Mouse (Mus musculus) macrophage (primary cell): Measurements from ENCODE around the gene Csnk2b. TPM values are rescaled to one million over a fixed set of nuclear protein-coding genes. Genes with fewer than 3 reads are reported as not detected.
"Not testable (repeated sequence)": the region's sequence is repeated elsewhere in the genome, so short reads cannot be mapped to it uniquely, and the experiment has no call there.

Experiments
- H3K27ac ChIP-seq: fragments of 350-480 bp; formaldehyde crosslinking; 2 replicates; pipeline ENCODE4 v1.9.0; 2021
- H3K36me3 ChIP-seq: fragments of 350-480 bp; formaldehyde crosslinking; 2 replicates; pipeline ENCODE4 v1.9.0; 2021; ENCODE audit errors: inconsistent target
- H3K4me3 ChIP-seq: fragments of 350-480 bp; formaldehyde crosslinking; 2 replicates; pipeline ENCODE4 v1.9.0; 2021; ENCODE audit errors: inconsistent target
- H3K79me2 ChIP-seq: fragments of 350-480 bp; formaldehyde crosslinking; 2 replicates; pipeline ENCODE4 v1.9.0; 2021; ENCODE audit errors: inconsistent target
- WGBS: methylation state at CpG from one replicate; pipeline ENCODE4 v1.1.7; 2026; ENCODE audit warnings: inconsistent platforms; ENCODE audit not compliant: missing documents; 5-methylcytosine and 5-hydroxymethylcytosine counted together
- polyA plus RNA-seq: library from polyadenylated mRNA; stranded (reverse); fragments of 250-400 nt; gene quantifications from 3 replicates; pipeline ENCODE4 v1.2.4, GENCODE M21; 2018; ENCODE audit warnings: inconsistent platforms

Csnk2b gene
- polyA plus RNA-seq, 1 experiment from 2014 or later: 149 TPM

GRCm38 (mm10) chr17:35139269-35139668 is 17.4 kb upstream of the Csnk2b start:
- peaks cover 62% of the 10 kb centered on the region for H3K79me2 ChIP-seq
- no peak overlapping the region for H3K4me3 ChIP-seq
- H3K36me3 ChIP-seq: peaks cover 60% of the 10 kb centered on the region
- WGBS: 91% methylated on average over 3 of the region's 3 CpGs
- no peak overlapping the region for H3K27ac ChIP-seq

DNA sequence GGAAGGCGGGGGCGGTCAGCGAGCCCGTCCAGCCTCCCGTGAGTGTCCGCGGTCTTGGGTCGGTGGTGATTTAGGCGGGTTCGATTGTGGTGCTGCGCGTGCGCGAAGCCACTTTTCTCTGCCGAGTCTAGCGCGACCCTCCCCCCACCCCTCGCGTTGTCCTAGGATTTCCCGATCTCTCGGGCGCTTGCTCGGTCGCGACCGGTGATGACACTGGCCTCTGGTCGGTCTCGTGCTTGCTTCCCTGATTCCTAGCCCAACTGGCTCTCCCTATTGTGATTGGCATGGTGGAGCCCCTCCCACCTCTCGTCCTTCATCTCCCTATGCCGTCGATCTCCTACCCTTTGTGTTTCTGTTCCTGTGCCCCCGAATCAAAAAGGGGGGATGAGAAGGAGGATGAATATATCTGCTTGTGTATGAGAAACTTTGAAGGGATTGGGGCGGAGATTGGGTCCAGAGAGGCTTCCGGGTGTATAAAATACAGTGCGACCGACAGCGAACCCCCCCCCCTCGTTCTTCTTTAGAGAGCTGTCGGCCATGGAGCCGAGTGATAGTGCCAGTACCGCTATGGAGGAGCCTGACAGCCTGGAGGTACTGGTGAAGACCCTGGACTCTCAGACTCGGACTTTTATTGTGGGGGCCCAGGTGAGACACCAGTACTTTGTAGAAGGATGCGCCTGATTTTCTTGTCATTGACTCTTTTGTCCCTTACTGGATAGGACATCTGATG is 13.9 kb upstream of the Csnk2b start:
- WGBS: under 1% methylated on average over 38 of the region's 43 CpGs
- Histone ChIP-seq H3K4me3 (peak overlapping the region; percentile 88), H3K36me3 (peaks cover 26% of the 10 kb centered on the region), H3K79me2 (peaks cover 53% of the 10 kb centered on the region), H3K27ac (peak overlapping the region; percentile 88)

- H3K79me2 ChIP-seq: peaks cover 48% of the 10 kb centered on the region
- H3K27ac ChIP-seq: peak within 1 kb of the TSS; percentile 88
- peaks cover 22% of the 10 kb centered on the region for H3K36me3 ChIP-seq
- H3K4me3 ChIP-seq: peak within 1 kb of the TSS; percentile 88
- under 1% methylated on average over 63 of the region's 66 CpGs for WGBS
Measured at GRCm38 (mm10) chr17:35134801-35135590, 13.1 kb upstream of the Csnk2b start, which contains the start of gene Bag6. Gene Bag6, plus strand, starts transcription at chr17:35135178.

GRCm38 (mm10) chr17:35133517-35133916 is 11.7 kb upstream of the Csnk2b start:
- no peak overlapping the region for H3K27ac ChIP-seq
- WGBS: 82% methylated on average over 6 of the region's 7 CpGs
- H3K79me2 ChIP-seq: peaks cover 48% of the 10 kb centered on the region
- H3K36me3 ChIP-seq: peaks cover 13% of the 10 kb centered on the region; the same call in 1 of the 2 replicates
- H3K4me3 ChIP-seq: no peak overlapping the region

GRCm38 (mm10) chr17:35132174-35132560 is 10.3 kb upstream of the Csnk2b start:
- H3K27ac ChIP-seq: no peak overlapping the region
- H3K4me3 ChIP-seq: no peak overlapping the region
- 93% methylated on average over 3 of the region's 3 CpGs for WGBS
- peaks cover 48% of the 10 kb centered on the region for H3K79me2 ChIP-seq
- H3K36me3 ChIP-seq: peaks cover 16% of the 10 kb centered on the region; the same call in 1 of the 2 replicates

DNA sequence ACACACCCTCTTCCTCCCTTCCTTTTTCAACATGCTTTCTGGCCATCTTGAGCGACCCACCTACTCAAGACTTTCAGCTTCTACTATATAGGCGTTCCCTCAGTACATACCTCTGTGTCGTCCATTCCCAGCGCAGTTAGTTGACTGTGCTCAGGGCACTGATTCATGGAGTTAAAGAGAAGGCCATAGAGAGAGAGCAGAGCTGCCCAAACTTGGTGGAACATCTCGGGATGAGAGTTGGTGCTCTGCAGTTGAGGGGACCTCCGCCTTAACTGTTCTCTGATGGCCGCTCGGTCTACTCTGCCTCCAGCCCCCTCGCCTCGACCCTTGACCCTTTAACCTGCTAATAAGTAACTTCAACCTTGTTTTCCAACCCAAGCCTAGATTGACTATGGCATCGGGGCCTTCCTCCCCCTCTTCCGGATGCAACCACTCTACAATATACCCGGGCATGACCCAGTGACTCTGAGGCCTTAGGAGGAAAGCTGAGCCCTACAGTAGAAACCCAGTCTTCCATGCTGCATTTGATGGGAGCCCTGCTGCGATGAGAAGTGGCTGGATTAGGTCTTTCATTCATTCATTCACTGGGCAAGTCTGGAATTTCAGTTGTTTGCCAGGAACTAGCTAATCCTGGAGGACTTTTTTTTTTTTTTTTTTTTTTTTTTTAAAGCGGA is 9.8 kb upstream of the Csnk2b start, which contains the start of gene Apom:
Gene Apom, minus strand, starts transcription at position 551 of the 674 bp plus-strand sequence.
- Histone ChIP-seq H3K36me3 (peaks cover 16% of the 10 kb centered on the region; the same call in 1 of the 2 replicates), H3K79me2 (peaks cover 47% of the 10 kb centered on the region), H3K27ac (no peak within 1 kb of the TSS), H3K4me3 (no peak within 1 kb of the TSS)
- WGBS: 89% methylated on average over 15 of the region's 15 CpGs

GRCm38 (mm10) chr17:35131038-35131437 is 9.2 kb upstream of the Csnk2b start:
- Histone ChIP-seq H3K4me3 (no peak overlapping the region), H3K27ac (no peak overlapping the region), H3K79me2 (peaks cover 41% of the 10 kb centered on the region), H3K36me3 (peaks cover 16% of the 10 kb centered on the region; the same call in 1 of the 2 replicates)
- WGBS: 87% methylated on average over 8 of the region's 8 CpGs

DNA sequence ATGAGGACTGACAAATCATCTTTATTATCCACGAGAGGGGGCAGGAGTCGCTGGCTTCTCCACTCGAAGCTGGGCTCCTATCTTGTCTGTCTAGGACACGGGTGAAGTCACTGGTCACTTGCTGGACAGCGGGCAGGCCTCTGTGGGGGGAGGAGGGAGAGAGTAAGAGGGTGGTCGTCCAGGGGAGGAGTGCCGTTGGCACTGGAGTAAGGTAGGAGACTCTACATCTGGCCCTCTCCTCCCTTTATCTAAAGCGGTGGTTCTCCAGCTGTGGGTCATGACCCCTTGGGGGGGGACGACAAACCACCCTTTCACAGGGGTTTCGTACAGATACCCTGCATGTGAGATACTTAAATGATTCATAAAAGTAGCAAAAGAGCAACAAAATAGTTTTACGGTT is 7.1 kb upstream of the Csnk2b start:
- no peak overlapping the region for H3K4me3 ChIP-seq
- peaks cover 21% of the 10 kb centered on the region; the same call in 1 of the 2 replicates for H3K36me3 ChIP-seq
- H3K79me2 ChIP-seq: peaks cover 40% of the 10 kb centered on the region
- 90% methylated on average over 11 of the region's 11 CpGs for WGBS
- no peak overlapping the region for H3K27ac ChIP-seq

GRCm38 (mm10) chr17:35127017-35127416 is 5.2 kb upstream of the Csnk2b start:
- 35% methylated on average over 13 of the region's 13 CpGs for WGBS
- H3K27ac ChIP-seq: peak overlapping the region; percentile 85
- H3K36me3 ChIP-seq: peaks cover 28% of the 10 kb centered on the region
- H3K4me3 ChIP-seq: peak overlapping the region; percentile 75
- H3K79me2 ChIP-seq: peaks cover 60% of the 10 kb centered on the region

DNA sequence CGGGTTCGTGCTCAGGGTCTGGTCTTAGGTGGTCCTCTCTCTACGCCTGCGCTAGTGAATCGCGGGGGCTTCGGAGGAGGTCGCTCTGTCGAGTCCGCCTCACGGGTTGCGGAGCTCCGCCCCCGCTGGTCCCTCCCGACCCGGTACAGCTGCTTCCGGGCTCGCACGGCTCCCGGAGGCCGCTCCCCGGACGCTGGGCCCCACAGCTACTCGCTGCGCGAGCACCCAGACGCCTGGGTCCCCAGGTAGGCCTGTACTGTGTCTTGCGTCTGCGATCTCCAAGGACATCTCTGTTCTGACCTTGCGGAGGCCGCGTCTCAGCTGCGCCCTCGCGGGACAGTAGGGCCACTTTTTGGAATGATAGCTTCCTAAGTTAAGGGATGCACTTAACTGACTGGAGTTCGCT is 4.4 kb upstream of the Csnk2b start, which contains the start of gene D17H6S53E:
Gene D17H6S53E, plus strand, starts transcription at position 168 of the 406 bp plus-strand sequence.
- WGBS: under 1% methylated on average over 33 of the region's 36 CpGs
- H3K36me3 ChIP-seq: peaks cover 28% of the 10 kb centered on the region

GRCm38 (mm10) chr17:35125578-35125977 is 3.7 kb upstream of the Csnk2b start:
- WGBS: 51% methylated on average over 6 of the region's 6 CpGs
- Histone ChIP-seq H3K4me3 (peak overlapping the region; percentile 75), H3K79me2 (peaks cover 70% of the 10 kb centered on the region), H3K36me3 (peaks cover 28% of the 10 kb centered on the region), H3K27ac (peak overlapping the region; percentile 85)

More for the DNA sequence above, 4.4 kb upstream of the Csnk2b start, which contains the start of gene D17H6S53E:
- Histone ChIP-seq H3K79me2 (peaks cover 65% of the 10 kb centered on the region), H3K27ac (peak within 1 kb of the TSS; percentile 85), H3K4me3 (peak within 1 kb of the TSS; percentile 75)

- Histone ChIP-seq H3K79me2 (peaks cover 74% of the 10 kb centered on the region), H3K4me3 (no peak overlapping the region), H3K36me3 (peaks cover 25% of the 10 kb centered on the region), H3K27ac (no peak overlapping the region; the same call in 1 of the 2 replicates)
- WGBS: 100% methylated on average over 1 of the region's 1 CpGs
Measured at GRCm38 (mm10) chr17:35125081-35125480, 3.2 kb upstream of the Csnk2b start.

GRCm38 (mm10) chr17:35124261-35124896 is 2.5 kb upstream of the Csnk2b start:
- H3K79me2 ChIP-seq: peaks cover 74% of the 10 kb centered on the region
- peaks cover 21% of the 10 kb centered on the region for H3K36me3 ChIP-seq
- not testable (repeated sequence) for H3K27ac ChIP-seq, H3K4me3 ChIP-seq
- WGBS: 94% methylated on average over 12 of the region's 12 CpGs

GRCm38 (mm10) chr17:35123287-35123686 is 1.4 kb upstream of the Csnk2b start:
- Histone ChIP-seq H3K36me3 (peaks cover 25% of the 10 kb centered on the region), H3K79me2 (peaks cover 69% of the 10 kb centered on the region)
- not testable (repeated sequence) for H3K4me3 ChIP-seq, H3K27ac ChIP-seq
- WGBS: 93% methylated on average over 9 of the region's 9 CpGs
